Mouse (Mus musculus) hematopoietic stem cell, adult 5-6 weeks (primary cell): ENCODE data around the gene Btbd19. TPM values are rescaled to one million over a fixed set of nuclear protein-coding genes. Genes with fewer than 3 reads are reported as not detected.

Experiments used
- ATAC-seq, 2 experiments: fragments of 125-278 bp in 1 of 2; replicated peaks in 1 of 2; 2 replicates each; pipeline ENCODE4 v1.8.0; 2016 to 2017; ENCODE audit warnings: inconsistent platforms in 2 of 2, mild to moderate bottlenecking in 2 of 2, moderate number of reproducible peaks in 2 of 2, low read depth in 1 of 2, moderate TSS enrichment in 1 of 2; ENCODE audit not compliant: low FRiP score in 2 of 2, poor library complexity in 2 of 2, severe bottlenecking in 2 of 2, insufficient read depth in 1 of 2, low TSS enrichment in 1 of 2
- total RNA-seq: library from RNA; stranded (forward); fragments of 172-1452, 232-1000 nt; gene quantifications from 2 replicates; pipeline ENCODE4 v1.2.3, GENCODE M21; 2017

Gene Btbd19
- total RNA-seq, 1 experiment from 2014 or later, result 13.3 TPM

DNA sequence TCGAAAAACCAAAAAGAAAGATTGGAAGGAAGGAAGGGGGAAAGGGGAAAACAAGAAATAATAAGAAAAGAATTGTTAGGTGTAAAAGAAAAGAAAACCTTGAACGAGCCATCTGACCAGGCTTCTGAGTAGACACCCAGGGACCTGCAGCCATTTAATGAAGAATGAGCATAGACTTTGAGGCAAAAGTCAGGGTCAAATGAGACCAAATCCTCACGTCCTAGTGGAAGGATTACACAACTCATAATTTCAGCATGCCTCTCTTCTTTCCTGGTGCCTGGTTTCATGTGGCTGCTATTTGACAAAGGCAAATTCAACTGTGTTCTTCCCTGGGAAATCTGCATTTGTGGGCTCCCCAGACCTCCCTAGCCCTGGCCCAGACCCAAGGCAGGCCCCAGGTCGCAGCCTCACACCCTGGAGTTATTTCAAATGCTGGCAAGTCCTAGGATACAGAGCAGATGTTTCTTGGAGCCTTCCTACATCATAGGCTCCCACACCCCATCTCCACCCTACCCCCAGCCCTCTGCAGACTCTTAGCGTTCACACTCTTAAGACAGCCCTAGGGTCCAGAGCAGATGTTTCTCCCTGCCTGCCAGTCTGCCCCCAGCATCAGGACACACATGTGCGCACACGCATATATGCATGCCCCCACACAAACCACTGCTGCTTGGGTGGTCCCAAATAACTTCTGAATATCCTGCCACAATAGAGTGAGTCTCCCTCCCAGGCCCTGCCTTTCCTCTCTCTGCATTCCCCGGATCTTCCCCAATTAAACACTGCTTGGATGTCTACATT, 27.4 kb downstream of the Btbd19 start:
- no peak for ATAC-seq

DNA sequence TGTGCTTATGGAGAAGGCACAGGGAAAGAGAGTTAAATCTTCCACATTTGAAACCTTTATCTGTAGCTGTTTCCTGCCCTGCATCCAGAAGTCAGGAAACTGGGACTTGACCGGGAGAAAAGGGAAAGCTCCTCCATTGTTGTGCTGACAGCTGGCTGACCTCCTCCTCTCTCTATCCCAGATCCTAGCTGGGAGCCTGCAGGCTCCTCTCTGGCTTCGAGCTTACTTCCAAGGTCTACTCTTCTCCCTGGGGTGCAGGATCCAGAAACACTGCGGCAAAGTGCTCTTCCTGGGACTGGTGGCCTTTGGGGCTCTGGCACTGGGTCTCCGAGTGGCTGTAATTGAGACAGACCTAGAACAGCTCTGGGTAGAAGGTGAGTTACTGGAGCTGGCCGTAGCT, 28.9 kb downstream of the Btbd19 start:
- ATAC-seq, result no peak

- ATAC-seq, result peak; percentile 22 to 56; a peak in 2 of 4 replicates
Measured at GRCm38 (mm10) chr4:117095551-117096452, 29.7 kb downstream of the Btbd19 start, which contains the start of gene Ptch2. TSS of gene Ptch2 (plus strand) at chr4:117096075.

- ATAC-seq, result no peak
Measured at GRCm38 (mm10) chr4:117094626-117095361, 30.7 kb downstream of the Btbd19 start.

- ATAC-seq, result no peak
Measured at GRCm38 (mm10) chr4:117090586-117090985, 34.9 kb downstream of the Btbd19 start.

- ATAC-seq, result no peak
Measured at GRCm38 (mm10) chr4:117087948-117088640, 37.4 kb downstream of the Btbd19 start.

DNA sequence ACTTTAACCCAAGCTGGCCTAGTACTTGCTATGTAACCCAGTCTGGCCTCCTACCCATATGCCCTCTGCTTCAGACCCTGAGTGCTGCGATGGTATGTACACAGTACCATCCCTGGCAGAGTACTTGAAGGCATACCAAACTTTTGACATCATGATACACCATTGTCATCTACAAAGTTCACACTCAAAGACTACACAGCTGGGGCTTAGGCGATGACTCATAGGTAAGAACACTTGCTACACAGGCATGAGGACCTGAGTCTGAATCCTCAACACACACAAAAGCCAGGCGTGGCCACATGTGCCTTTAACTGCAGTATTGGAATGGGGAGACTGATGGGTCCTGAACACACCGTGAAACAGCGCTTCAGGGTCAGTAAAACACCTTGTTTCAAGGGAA, 54.3 kb downstream of the Btbd19 start:
- no peak for ATAC-seq

- no peak for ATAC-seq
Measured at GRCm38 (mm10) chr4:117070624-117071023, 54.9 kb downstream of the Btbd19 start.

DNA sequence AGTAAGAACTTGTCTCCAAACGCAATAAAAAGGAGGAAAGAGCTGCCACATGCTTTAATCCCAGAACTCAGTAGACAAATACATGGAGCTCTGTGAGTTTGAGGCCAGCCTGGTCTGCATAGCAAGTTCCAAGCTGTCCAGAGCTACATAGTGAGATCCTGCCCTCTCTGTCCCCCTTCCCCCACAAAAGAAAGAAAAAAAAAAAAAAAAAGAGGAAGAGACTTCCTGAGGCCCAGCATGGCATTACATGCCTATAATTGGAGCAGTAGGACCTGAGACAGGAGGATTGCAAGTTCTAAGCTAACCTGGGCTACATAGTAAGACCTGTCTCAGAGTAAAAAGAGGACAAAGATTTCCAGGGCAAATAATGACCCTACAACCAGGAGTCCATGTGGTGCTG, 55.9 kb downstream of the Btbd19 start:
- no peak for ATAC-seq

Other genes starting within 250 kb of the Btbd19 start
- 0.10 and 0.56 TPM in 2 replicates for gene Zswim5, start 248.3 kb downstream of the Btbd19 start, total RNA-seq
- 40.1 and 52.0 TPM in 2 replicates for gene Urod, start 131.3 kb downstream of the Btbd19 start, total RNA-seq
- 14.4 and 17.0 TPM in 2 replicates for gene Hectd3, start 130.4 kb downstream of the Btbd19 start, total RNA-seq
- gene Eif2b3, start 106.3 kb downstream of the Btbd19 start, total RNA-seq, result 21.2 and 34.4 TPM in 2 replicates
- 0.13 TPM in 1 of 2 replicates, not detected in the other for gene Ptch2, start 29.6 kb downstream of the Btbd19 start, total RNA-seq
- not detected in 2 replicates for gene Tctex1d4, start 1.1 kb upstream of the Btbd19 start, total RNA-seq
- 3.1 and 9.3 TPM in 2 replicates for gene Plk3, start 8.2 kb upstream of the Btbd19 start, total RNA-seq
- gene Rps8, start 30.5 kb upstream of the Btbd19 start, total RNA-seq, result 2,027 and 2,234 TPM in 2 replicates
- gene Kif2c, start 56.9 kb upstream of the Btbd19 start, total RNA-seq, result 21.9 and 30.0 TPM in 2 replicates
- 3.8 TPM in 1 of 2 replicates, not detected in the other for gene Tmem53, start 126.2 kb upstream of the Btbd19 start, total RNA-seq
- not detected in 2 replicates for gene Armh1, start 126.4 kb upstream of the Btbd19 start, total RNA-seq